Mouse (Mus musculus) lung, embryonic 16.5 days (tissue): ENCODE measurements at regions not wholly inside any gene's neighbourhood (a gene's known extent, or its start where the extent isn't known, plus 50 kb on each side); places are given as distances from the start of the nearest gene placed in this dataset.

Experiments used
- ATAC-seq: fragments of 200-750 bp; cut with Nextera tagmentation; 2 replicates; pipeline ENCODE4 v1.8.0; 2017; ENCODE audit warnings: low read depth, mild to moderate bottlenecking, moderate library complexity
- H3K27ac ChIP-seq: fragments of 300-500 bp; sonication (generic); 2 replicates; pipeline ENCODE4 v1.5.1; 2014; ENCODE audit warnings: mild to moderate bottlenecking, control low read depth, low read length
- H3K27me3 ChIP-seq: fragments of 300-500 bp; sonication (generic); 2 replicates; pipeline ENCODE4 v1.6.1; 2014; ENCODE audit warnings: low read depth, low read length, mixed read lengths; ENCODE audit not compliant: control insufficient read depth, insufficient read depth
- H3K36me3 ChIP-seq: fragments of 300-500 bp; sonication (generic); 2 replicates; pipeline ENCODE4 v1.6.1; 2014; ENCODE audit warnings: low read length; ENCODE audit not compliant: control insufficient read depth, insufficient read depth
- H3K4me1 ChIP-seq: fragments of 300-500 bp; sonication (generic); replicated peaks from 2 replicates; pipeline ENCODE4 v1.6.1; 2014; ENCODE audit warnings: low read length, mixed read lengths; ENCODE audit not compliant: control insufficient read depth, insufficient read depth
- H3K4me2 ChIP-seq: fragments of 300-500 bp; sonication (generic); 2 replicates; pipeline ENCODE4 v1.6.1; 2014; ENCODE audit warnings: low read depth, low read length, control low read depth
- H3K4me3 ChIP-seq: fragments of 300-500 bp; sonication (generic); 2 replicates; pipeline ENCODE4 v1.5.1; 2014; ENCODE audit warnings: mild to moderate bottlenecking, low read length, control low read depth
- H3K9ac ChIP-seq: fragments of 300-500 bp; sonication (generic); 2 replicates; pipeline ENCODE4 v1.6.1; 2014; ENCODE audit warnings: low read length, control low read depth
- H3K9me3 ChIP-seq: fragments of 300-500 bp; sonication (generic); 2 replicates; pipeline ENCODE4 v1.6.1; 2016; ENCODE audit warnings: low read length; ENCODE audit not compliant: control insufficient read depth
- WGBS: fragments of 180-500 bp; shearing (Covaris S2); extraction: QIAGEN DNeasy Blood & Tissue Kit; methylation state at CpG from one replicate; pipeline ENCODE4 v1.1.7; 2014; 5-methylcytosine and 5-hydroxymethylcytosine counted together

GRCm38 (mm10) chr4:81005507-81006328 lies 95.3 kb downstream of the Lurap1l start:
- Histone ChIP-seq H3K4me3 (no peak overlapping the region), H3K4me1 (peaks cover 5% of the 10 kb centered on the region), H3K4me2 (no peak overlapping the region), H3K27ac (no peak overlapping the region), H3K27me3 (no peaks in the 10 kb centered on the region), H3K9me3 (peaks cover 3% of the 10 kb centered on the region), H3K36me3 (no peaks in the 10 kb centered on the region), H3K9ac (no peak overlapping the region)
- no peak for ATAC-seq
- WGBS: 19% methylated on average over 7 of the region's 7 CpGs

- peaks cover 5% of the 10 kb centered on the region for H3K4me1 ChIP-seq
- no peak overlapping the region for H3K9ac ChIP-seq
- 60% methylated on average over 1 of the region's 1 CpGs for WGBS
- H3K4me2 ChIP-seq: no peak overlapping the region
- H3K9me3 ChIP-seq: no peaks in the 10 kb centered on the region
- no peaks in the 10 kb centered on the region for H3K36me3 ChIP-seq
- H3K27me3 ChIP-seq: no peaks in the 10 kb centered on the region
- H3K27ac ChIP-seq: no peak overlapping the region
- no peak overlapping the region for H3K4me3 ChIP-seq
- ATAC-seq: no peak
These were observed 96.1 kb downstream of the Lurap1l start for GRCm38 (mm10) chr4:81006546-81006945.

GRCm38 (mm10) chr4:81021850-81022249 lies 111.4 kb downstream of the Lurap1l start:
- Histone ChIP-seq H3K27ac (no peak overlapping the region), H3K27me3 (no peaks in the 10 kb centered on the region), H3K4me3 (no peak overlapping the region), H3K4me2 (no peak overlapping the region), H3K9ac (no peak overlapping the region), H3K36me3 (no peaks in the 10 kb centered on the region), H3K4me1 (no peaks in the 10 kb centered on the region), H3K9me3 (no peaks in the 10 kb centered on the region)
- WGBS: 74% methylated on average over 2 of the region's 2 CpGs
- ATAC-seq: no peak

- ATAC-seq: no peak
- Histone ChIP-seq H3K4me2 (no peak overlapping the region), H3K36me3 (no peaks in the 10 kb centered on the region), H3K27me3 (no peaks in the 10 kb centered on the region), H3K4me1 (no peaks in the 10 kb centered on the region), H3K27ac (no peak overlapping the region), H3K9ac (no peak overlapping the region), H3K4me3 (no peak overlapping the region), H3K9me3 (no peaks in the 10 kb centered on the region)
- 25% methylated on average over 14 of the region's 14 CpGs for WGBS
These were observed 113.1 kb downstream of the Lurap1l start for GRCm38 (mm10) chr4:81023436-81023983.

- Histone ChIP-seq H3K9me3 (no peaks in the 10 kb centered on the region), H3K4me3 (no peak overlapping the region), H3K27ac (no peak overlapping the region), H3K27me3 (no peaks in the 10 kb centered on the region), H3K4me1 (no peaks in the 10 kb centered on the region), H3K4me2 (no peak overlapping the region), H3K9ac (no peak overlapping the region), H3K36me3 (no peaks in the 10 kb centered on the region)
- no peak for ATAC-seq
- WGBS: 83% methylated on average over 1 of the region's 1 CpGs
These were observed 117.1 kb downstream of the Lurap1l start for GRCm38 (mm10) chr4:81027558-81027957.

- no peaks in the 10 kb centered on the region for H3K27me3 ChIP-seq
- no peak overlapping the region for H3K4me3 ChIP-seq
- WGBS: 68% methylated on average over 3 of the region's 3 CpGs
- no peaks in the 10 kb centered on the region for H3K4me1 ChIP-seq
- no peak for ATAC-seq
- no peak overlapping the region for H3K9ac ChIP-seq
- no peak overlapping the region for H3K4me2 ChIP-seq
- no peaks in the 10 kb centered on the region for H3K9me3 ChIP-seq
- no peak overlapping the region for H3K27ac ChIP-seq
- no peaks in the 10 kb centered on the region for H3K36me3 ChIP-seq
These were observed 120.2 kb downstream of the Lurap1l start for GRCm38 (mm10) chr4:81030671-81031070.

GRCm38 (mm10) chr4:81037336-81037902 lies 127.0 kb downstream of the Lurap1l start:
- H3K27me3 ChIP-seq: no peaks in the 10 kb centered on the region
- no peak overlapping the region for H3K27ac ChIP-seq
- H3K36me3 ChIP-seq: no peaks in the 10 kb centered on the region
- peak; percentile 38; the same call in 1 of the 2 replicates for ATAC-seq
- H3K4me1 ChIP-seq: no peaks in the 10 kb centered on the region
- H3K9ac ChIP-seq: no peak overlapping the region
- no peak overlapping the region for H3K4me3 ChIP-seq
- H3K4me2 ChIP-seq: no peak overlapping the region
- no peaks in the 10 kb centered on the region for H3K9me3 ChIP-seq

GRCm38 (mm10) chr4:81058227-81058626 lies 147.8 kb downstream of the Lurap1l start:
- ATAC-seq: peak; percentile 45; the same call in 1 of the 2 replicates
- 88% methylated on average over 1 of the region's 1 CpGs for WGBS

GRCm38 (mm10) chr4:81058809-81059208 lies 148.4 kb downstream of the Lurap1l start:
- H3K9me3 ChIP-seq: no peaks in the 10 kb centered on the region
- H3K36me3 ChIP-seq: no peaks in the 10 kb centered on the region
- no peak for ATAC-seq
- H3K4me1 ChIP-seq: no peaks in the 10 kb centered on the region
- H3K9ac ChIP-seq: no peak overlapping the region
- H3K4me3 ChIP-seq: no peak overlapping the region
- H3K27ac ChIP-seq: no peak overlapping the region
- 77% methylated on average over 5 of the region's 5 CpGs for WGBS
- no peak overlapping the region for H3K4me2 ChIP-seq
- no peaks in the 10 kb centered on the region for H3K27me3 ChIP-seq

More at GRCm38 (mm10) chr4:81058227-81058626, 147.8 kb downstream of the Lurap1l start:
- no peaks in the 10 kb centered on the region for H3K4me1 ChIP-seq
- H3K27me3 ChIP-seq: no peaks in the 10 kb centered on the region
- no peak overlapping the region for H3K4me2 ChIP-seq
- no peak overlapping the region for H3K9ac ChIP-seq
- no peaks in the 10 kb centered on the region for H3K36me3 ChIP-seq
- H3K4me3 ChIP-seq: no peak overlapping the region
- no peaks in the 10 kb centered on the region for H3K9me3 ChIP-seq
- H3K27ac ChIP-seq: no peak overlapping the region
